Mouse (Mus musculus): ENCODE results near the gene Necap1.

The Necap1 gene

GRCm38 (mm10) chr6:122889599-122889998 lies 15.3 kb downstream of the Necap1 start:
- DNase-seq: no peak

DNA sequence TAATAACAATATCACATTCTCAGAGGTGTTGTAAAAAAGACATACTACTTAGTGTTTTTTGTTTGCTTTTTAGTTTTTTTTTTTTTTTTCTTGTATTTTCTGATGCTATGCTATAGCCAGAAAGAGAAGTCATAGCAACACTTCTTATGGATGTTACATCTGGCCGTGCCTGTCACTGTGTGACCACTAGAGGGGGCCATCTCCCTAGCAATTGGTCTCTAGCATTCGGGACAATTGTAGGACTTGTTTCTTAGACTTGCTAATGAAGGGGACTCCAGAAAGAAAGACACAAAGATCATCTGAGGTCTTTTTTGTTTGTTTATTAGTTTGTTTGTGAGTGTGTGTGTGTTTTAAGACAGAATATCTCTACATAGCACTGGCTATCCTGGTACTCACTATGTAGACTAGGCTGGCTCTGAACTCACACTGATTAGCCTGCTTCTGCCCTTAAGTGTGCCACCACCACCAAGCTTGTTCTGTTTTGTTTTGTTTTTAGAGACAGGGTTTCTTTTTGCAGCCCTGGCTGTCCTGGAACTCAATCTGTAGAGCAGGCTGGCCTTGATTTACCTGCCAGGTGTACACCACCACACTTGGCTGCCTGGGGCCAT lies 18.3 kb downstream of the Necap1 start:
- peak; percentile 87 for DNase-seq

DNA sequence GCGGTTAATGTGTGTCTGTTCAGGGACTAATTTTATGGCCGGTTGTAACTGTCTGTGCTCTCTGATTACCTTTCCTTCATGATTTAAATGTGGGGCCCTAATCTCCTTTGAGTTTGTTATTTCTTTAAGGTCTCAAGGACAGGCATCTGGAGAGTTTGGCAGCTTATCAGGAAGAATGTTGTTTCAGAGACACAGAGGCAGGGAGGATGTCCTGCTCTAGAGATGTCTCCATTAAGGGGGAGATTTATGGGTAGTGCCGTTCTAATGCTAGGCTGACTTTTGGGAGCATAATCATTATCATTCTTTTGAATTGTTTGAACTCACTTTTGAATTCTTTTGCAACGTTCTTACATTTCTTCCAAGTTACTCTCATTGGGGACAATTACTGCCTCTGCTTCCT lies 45.6 kb downstream of the Necap1 start:
- no peak for DNase-seq

GRCm38 (mm10) chr6:122921451-122921850 lies 47.2 kb downstream of the Necap1 start, which contains the start of gene Clec4a1:
Clec4a1 (plus strand) TSS chr6:122921848.
- DNase-seq: peak; percentile 94

GRCm38 (mm10) chr6:122934845-122935244 lies 60.6 kb downstream of the Necap1 start:
- no peak for DNase-seq
